Mouse (Mus musculus): ENCODE results near the gene Cryz. TPM values are rescaled to one million over a fixed set of nuclear protein-coding genes. Genes with fewer than 3 reads are reported as not detected.

The Cryz gene
- total and polyA plus RNA-seq, 3 experiments: 3.4 to 23.8 (median 11.9) TPM

DNA sequence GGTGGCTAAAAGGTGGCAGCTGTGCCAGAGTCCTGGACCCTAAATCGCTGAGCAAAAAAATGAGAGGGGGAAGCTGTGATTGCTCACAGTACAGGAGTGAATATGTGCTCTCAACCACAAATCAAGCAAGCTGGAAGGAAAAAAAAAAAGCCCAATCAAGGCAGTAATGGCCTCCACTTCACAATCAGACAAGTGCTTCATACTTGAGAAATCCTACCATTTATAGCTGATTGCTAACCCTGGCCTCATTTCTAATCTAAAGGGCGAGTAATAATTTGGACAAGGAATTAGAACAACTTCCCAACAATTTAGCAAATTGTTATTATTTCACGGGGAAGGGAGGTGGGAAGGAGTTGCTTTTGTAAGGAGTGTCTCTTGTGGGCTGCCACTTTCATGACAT is 31.1 kb upstream of the Cryz start:
- Histone ChIP-seq H3K36me3 (replicated peaks) (no peaks in the 10 kb centered on the region), H3K9me3 (replicated peaks) (peaks cover 3% of the 10 kb centered on the region; the same call in 1 of the 2 replicates), H3K4me3 (ENCODE audit: low read depth, low read length) (no peak overlapping the region), H3K4me1 (ENCODE audit: insufficient read depth, low read depth, low read length) (no peaks in the 10 kb centered on the region), H3K27me3 (ENCODE audit: insufficient read depth, low read length) (no peaks in the 10 kb centered on the region)
- ATAC-seq (ENCODE audit: extremely low read depth, insufficient number of reproducible peaks, low FRiP score, poor library complexity, severe bottlenecking) (no peak), DNase-seq (ENCODE audit: low spot score) (no peak)
- TF ChIP-seq POLR2AphosphoS5 (IDR thresholded peaks at IDR 0.05; ENCODE audit: insufficient replicate concordance, low read depth, low read length): no peak
- no peak for TF ChIP-seq TAL1 (conservative IDR thresholded peaks at IDR 0.05; ENCODE audit: low read depth, low read length)
- no peak for TF ChIP-seq GATA1 (IDR thresholded peaks at IDR 0.05; ENCODE audit: borderline replicate concordance, low read length)
- TF ChIP-seq CTCF (IDR thresholded peaks at IDR 0.05; ENCODE audit: low read depth, low read length): no peak
- TF ChIP-seq GATA2 (IDR thresholded peaks at IDR 0.05; ENCODE audit: borderline replicate concordance, low read depth, low read length): no peak

DNA sequence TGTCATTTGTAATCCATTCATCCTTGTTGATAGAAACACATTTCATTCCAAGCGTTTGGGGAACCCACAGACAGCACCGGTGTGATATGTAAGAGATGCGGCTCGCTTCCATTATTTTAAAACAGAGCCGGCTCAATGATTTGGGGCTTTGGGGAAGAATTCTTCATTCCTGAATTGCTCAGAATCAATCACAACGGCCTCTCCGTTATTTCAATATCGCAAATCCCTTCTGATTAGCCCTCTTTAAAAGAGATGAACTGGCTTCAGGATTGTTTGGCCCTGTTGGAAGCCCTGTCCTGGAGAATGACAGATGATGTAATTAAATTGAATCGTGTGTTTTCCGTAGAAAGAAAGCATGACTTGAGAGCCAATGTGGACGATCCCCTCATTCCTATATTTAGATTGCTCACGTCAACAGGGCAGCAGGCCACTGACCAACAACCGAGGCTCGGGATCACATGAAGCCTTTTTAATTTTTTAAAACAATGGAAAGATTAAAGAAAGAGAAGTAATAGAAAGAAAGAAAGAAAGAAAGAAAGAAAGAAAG is 26.4 kb upstream of the Cryz start:
- no peak for TF ChIP-seq GATA2 (IDR thresholded peaks at IDR 0.05; ENCODE audit: borderline replicate concordance, low read depth, low read length)
- TF ChIP-seq GATA1 (IDR thresholded peaks at IDR 0.05; ENCODE audit: borderline replicate concordance, low read length): no peak
- TF ChIP-seq TAL1 (conservative IDR thresholded peaks at IDR 0.05; ENCODE audit: low read depth, low read length): no peak
- TF ChIP-seq POLR2AphosphoS5 (IDR thresholded peaks at IDR 0.05; ENCODE audit: insufficient replicate concordance, low read depth, low read length): no peak
- TF ChIP-seq CTCF (IDR thresholded peaks at IDR 0.05; ENCODE audit: low read depth, low read length): no peak
- no peaks in the 10 kb centered on the region for H3K36me3 ChIP-seq (replicated peaks)
- no peak for DNase-seq (ENCODE audit: low spot score)
- no peak overlapping the region for H3K4me3 ChIP-seq (ENCODE audit: low read depth, low read length)
- H3K27me3 ChIP-seq (ENCODE audit: insufficient read depth, low read length): no peaks in the 10 kb centered on the region
- no peaks in the 10 kb centered on the region for H3K4me1 ChIP-seq (ENCODE audit: insufficient read depth, low read depth, low read length)
- no peaks in the 10 kb centered on the region for H3K9me3 ChIP-seq (replicated peaks)
- ATAC-seq (ENCODE audit: extremely low read depth, insufficient number of reproducible peaks, low FRiP score, poor library complexity, severe bottlenecking): no peak

DNA sequence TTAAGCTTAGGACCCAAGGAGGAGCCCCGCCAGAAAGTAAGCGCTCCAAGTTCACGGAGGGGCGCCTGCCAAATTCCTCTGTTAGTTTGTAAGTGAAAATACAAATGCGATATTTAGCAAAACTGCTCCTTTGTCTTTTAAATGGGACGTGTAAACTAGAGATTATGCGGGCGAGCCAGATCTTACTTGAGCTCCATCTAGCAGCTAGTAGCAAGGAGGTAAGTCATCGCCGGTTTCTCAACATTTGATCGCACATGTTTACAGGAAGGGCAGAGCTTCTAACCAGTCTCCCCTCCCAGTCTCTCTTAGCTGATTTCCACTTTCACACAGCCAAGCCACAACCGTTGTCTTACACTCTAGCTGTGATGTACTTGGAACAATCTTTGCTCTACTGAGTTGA is 25.7 kb upstream of the Cryz start:
- DNase-seq (ENCODE audit: low spot score): no peak
- Histone ChIP-seq H3K9me3 (replicated peaks) (no peaks in the 10 kb centered on the region), H3K4me3 (ENCODE audit: low read depth, low read length) (no peak overlapping the region), H3K36me3 (replicated peaks) (no peaks in the 10 kb centered on the region), H3K27me3 (ENCODE audit: insufficient read depth, low read length) (no peaks in the 10 kb centered on the region), H3K4me1 (ENCODE audit: insufficient read depth, low read depth, low read length) (no peaks in the 10 kb centered on the region)
- TF ChIP-seq CTCF (IDR thresholded peaks at IDR 0.05; ENCODE audit: low read depth, low read length) (no peak), GATA2 (IDR thresholded peaks at IDR 0.05; ENCODE audit: borderline replicate concordance, low read depth, low read length) (no peak)
- ATAC-seq (ENCODE audit: extremely low read depth, insufficient number of reproducible peaks, low FRiP score, poor library complexity, severe bottlenecking): no peak

DNA sequence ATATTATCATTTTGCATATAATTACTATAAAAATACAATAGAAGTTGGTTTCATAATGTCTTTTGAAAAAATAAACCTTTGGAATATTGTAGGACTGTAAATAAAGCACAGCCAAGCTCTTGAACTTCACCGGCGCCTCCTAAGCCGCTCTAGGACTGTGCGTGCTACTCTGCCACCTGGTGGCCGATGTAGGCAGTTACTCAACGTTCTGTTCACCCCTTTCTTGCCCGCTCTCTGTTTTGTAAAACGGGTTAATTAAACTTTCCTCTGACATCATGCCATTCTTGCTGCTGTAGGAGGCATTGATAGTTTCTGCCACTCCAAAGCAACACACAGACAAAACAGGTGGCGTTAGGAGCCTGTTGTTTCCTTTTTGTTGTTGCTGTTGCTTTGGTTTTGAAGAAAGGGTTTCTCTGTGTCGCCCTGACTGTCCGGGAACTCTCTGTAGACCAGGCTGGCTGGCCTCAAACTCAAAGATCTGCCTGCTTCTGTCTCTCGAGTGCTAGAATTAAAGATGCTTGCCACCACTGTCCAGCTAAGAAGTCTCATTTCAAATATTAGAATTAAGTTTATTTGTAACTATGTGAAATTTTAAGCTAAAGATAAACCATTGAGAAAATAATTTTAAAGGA is 24.1 kb upstream of the Cryz start:
- H3K4me3 ChIP-seq (ENCODE audit: low read depth, low read length): no peak overlapping the region

DNA sequence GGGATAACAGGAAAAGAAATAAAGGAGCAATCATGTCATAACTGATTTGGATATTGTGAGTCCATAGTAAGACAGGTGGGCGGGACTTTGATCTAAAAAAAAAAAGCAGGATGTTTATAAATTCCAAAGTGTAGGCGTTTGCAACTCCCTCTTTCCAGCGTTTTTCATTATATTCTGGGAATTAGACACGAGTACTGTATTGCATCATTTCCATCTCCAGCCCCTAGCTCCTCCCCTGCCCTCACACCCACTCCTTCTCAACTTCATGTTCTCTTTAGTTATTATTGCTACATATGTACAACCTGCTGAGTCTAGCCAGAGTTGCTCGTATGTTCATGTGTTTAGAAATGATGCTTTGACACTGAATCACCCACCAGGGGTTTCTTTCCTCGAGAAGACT is 22.8 kb upstream of the Cryz start:
- no peak for ATAC-seq (ENCODE audit: extremely low read depth, insufficient number of reproducible peaks, low FRiP score, poor library complexity, severe bottlenecking)
- peaks cover 6% of the 10 kb centered on the region for H3K36me3 ChIP-seq (replicated peaks)
- H3K4me3 ChIP-seq (ENCODE audit: low read depth, low read length): no peak overlapping the region
- DNase-seq (ENCODE audit: low spot score): no peak
- no peaks in the 10 kb centered on the region for H3K9me3 ChIP-seq (replicated peaks)
- TF ChIP-seq CTCF (IDR thresholded peaks at IDR 0.05; ENCODE audit: low read depth, low read length) (no peak), TAL1 (conservative IDR thresholded peaks at IDR 0.05; ENCODE audit: low read depth, low read length) (no peak), GATA2 (IDR thresholded peaks at IDR 0.05; ENCODE audit: borderline replicate concordance, low read depth, low read length) (no peak), POLR2AphosphoS5 (IDR thresholded peaks at IDR 0.05; ENCODE audit: insufficient replicate concordance, low read depth, low read length) (no peak), GATA1 (IDR thresholded peaks at IDR 0.05; ENCODE audit: borderline replicate concordance, low read length) (no peak)
- no peaks in the 10 kb centered on the region for H3K27me3 ChIP-seq (ENCODE audit: insufficient read depth, low read length)
- H3K4me1 ChIP-seq (ENCODE audit: insufficient read depth, low read depth, low read length): no peaks in the 10 kb centered on the region

More for the DNA sequence above, 24.1 kb upstream of the Cryz start:
- DNase-seq (ENCODE audit: low spot score): peak; percentile 11
- Histone ChIP-seq H3K36me3 (replicated peaks) (peaks cover under 1% of the 10 kb centered on the region), H3K9me3 (replicated peaks) (no peaks in the 10 kb centered on the region), H3K4me1 (ENCODE audit: insufficient read depth, low read depth, low read length) (no peaks in the 10 kb centered on the region), H3K27me3 (ENCODE audit: insufficient read depth, low read length) (no peaks in the 10 kb centered on the region)
- peak; percentile 72; the same call in 1 of the 2 replicates for ATAC-seq (ENCODE audit: extremely low read depth, insufficient number of reproducible peaks, low FRiP score, poor library complexity, severe bottlenecking)
- TF ChIP-seq CTCF (IDR thresholded peaks at IDR 0.05; ENCODE audit: low read depth, low read length) (peak; percentile 49), GATA2 (IDR thresholded peaks at IDR 0.05; ENCODE audit: borderline replicate concordance, low read depth, low read length) (no peak)

DNA sequence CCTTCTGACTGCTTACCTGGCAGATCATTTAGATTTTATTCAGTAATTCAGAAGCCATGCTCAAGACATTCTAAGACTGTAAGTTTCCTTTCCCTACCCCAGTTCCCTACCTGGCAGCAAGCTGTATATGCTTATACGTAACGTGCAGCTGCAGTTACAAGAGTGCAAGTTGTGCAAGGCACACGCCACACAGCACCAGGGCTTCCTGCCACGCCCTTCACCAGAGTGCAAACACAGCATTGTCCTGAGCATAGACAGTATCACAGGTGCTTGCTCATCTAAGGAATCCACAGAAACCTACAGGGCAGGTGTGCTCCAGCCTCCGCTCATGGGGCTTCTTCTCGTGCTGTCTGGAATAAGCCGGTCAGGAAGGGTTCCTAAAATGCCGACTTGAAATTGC is 18.6 kb upstream of the Cryz start:
- Histone ChIP-seq H3K27me3 (ENCODE audit: insufficient read depth, low read length) (no peaks in the 10 kb centered on the region), H3K36me3 (replicated peaks) (peaks cover 21% of the 10 kb centered on the region), H3K9me3 (replicated peaks) (no peaks in the 10 kb centered on the region), H3K4me3 (ENCODE audit: low read depth, low read length) (no peak overlapping the region), H3K4me1 (ENCODE audit: insufficient read depth, low read depth, low read length) (no peaks in the 10 kb centered on the region)
- no peak for DNase-seq (ENCODE audit: low spot score)
- TF ChIP-seq CTCF (IDR thresholded peaks at IDR 0.05; ENCODE audit: low read depth, low read length) (no peak), GATA1 (IDR thresholded peaks at IDR 0.05; ENCODE audit: borderline replicate concordance, low read length) (no peak), TAL1 (conservative IDR thresholded peaks at IDR 0.05; ENCODE audit: low read depth, low read length) (no peak), POLR2AphosphoS5 (IDR thresholded peaks at IDR 0.05; ENCODE audit: insufficient replicate concordance, low read depth, low read length) (no peak), GATA2 (IDR thresholded peaks at IDR 0.05; ENCODE audit: borderline replicate concordance, low read depth, low read length) (no peak)
- no peak for ATAC-seq (ENCODE audit: extremely low read depth, insufficient number of reproducible peaks, low FRiP score, poor library complexity, severe bottlenecking)

Data from G1E (cell line).